Mouse (Mus musculus): ENCODE results near the gene Ebf1. TPM values are rescaled to one million over a fixed set of nuclear protein-coding genes. Genes with fewer than 3 reads are reported as not detected.

The Ebf1 gene
- polyA plus RNA-seq, 1 experiment from 2014 or later: 95.7 TPM

GRCm38 (mm10) chr11:44634552-44635193 lies 17.6 kb downstream of the Ebf1 start:
- H3K9ac ChIP-seq (replicated peaks): no peak overlapping the region
- ATAC-seq (ENCODE audit: insufficient number of reproducible peaks, insufficient read depth, low FRiP score, low TSS enrichment, low read depth): no peak
- peaks cover 6% of the 10 kb centered on the region for H3K4me1 ChIP-seq (replicated peaks)
- no peak overlapping the region for H3K27ac ChIP-seq
- no peak overlapping the region for H3K4me2 ChIP-seq
- H3K27me3 ChIP-seq: no peaks in the 10 kb centered on the region
- WGBS: 80% methylated on average over 6 of the region's 6 CpGs
- H3K36me3 ChIP-seq: peaks cover 77% of the 10 kb centered on the region
- H3K4me3 ChIP-seq (replicated peaks): no peak overlapping the region
- H3K9me3 ChIP-seq: no peaks in the 10 kb centered on the region

GRCm38 (mm10) chr11:44636241-44636640 lies 19.1 kb downstream of the Ebf1 start:
- ATAC-seq (ENCODE audit: insufficient number of reproducible peaks, insufficient read depth, low FRiP score, low TSS enrichment, low read depth): no peak
- H3K4me3 ChIP-seq (replicated peaks): no peak overlapping the region
- no peaks in the 10 kb centered on the region for H3K27me3 ChIP-seq

GRCm38 (mm10) chr11:44638193-44638754 lies 21.2 kb downstream of the Ebf1 start:
- Histone ChIP-seq H3K4me1 (replicated peaks) (peaks cover 3% of the 10 kb centered on the region; the same call in 1 of the 2 replicates), H3K4me2 (no peak overlapping the region), H3K9ac (replicated peaks) (no peak overlapping the region), H3K27ac (no peak overlapping the region), H3K9me3 (no peaks in the 10 kb centered on the region), H3K36me3 (peaks cover 70% of the 10 kb centered on the region), H3K4me3 (replicated peaks) (no peak overlapping the region), H3K27me3 (no peaks in the 10 kb centered on the region)
- WGBS: 22% methylated on average over 4 of the region's 4 CpGs
- ATAC-seq (ENCODE audit: insufficient number of reproducible peaks, insufficient read depth, low FRiP score, low TSS enrichment, low read depth): 0 out of 2 replicates have a peak, but pooled peaks have one; percentile 69

More at GRCm38 (mm10) chr11:44636241-44636640, 19.1 kb downstream of the Ebf1 start:
- Histone ChIP-seq H3K27ac (no peak overlapping the region), H3K4me2 (no peak overlapping the region), H3K36me3 (peaks cover 75% of the 10 kb centered on the region), H3K9ac (replicated peaks) (no peak overlapping the region), H3K9me3 (no peaks in the 10 kb centered on the region), H3K4me1 (replicated peaks) (peaks cover 6% of the 10 kb centered on the region)
- 74% methylated on average over 1 of the region's 1 CpGs for WGBS

GRCm38 (mm10) chr11:44641496-44641895 lies 24.4 kb downstream of the Ebf1 start:
- no peaks in the 10 kb centered on the region for H3K9me3 ChIP-seq
- no peak for ATAC-seq (ENCODE audit: insufficient number of reproducible peaks, insufficient read depth, low FRiP score, low TSS enrichment, low read depth)
- H3K4me1 ChIP-seq (replicated peaks): peaks cover 6% of the 10 kb centered on the region; the same call in 1 of the 2 replicates
- WGBS: 77% methylated on average over 2 of the region's 2 CpGs
- H3K4me3 ChIP-seq (replicated peaks): no peak overlapping the region
- H3K9ac ChIP-seq (replicated peaks): no peak overlapping the region
- no peak overlapping the region for H3K4me2 ChIP-seq
- H3K27ac ChIP-seq: no peak overlapping the region
- H3K36me3 ChIP-seq: peaks cover 54% of the 10 kb centered on the region
- H3K27me3 ChIP-seq: no peaks in the 10 kb centered on the region

GRCm38 (mm10) chr11:44654340-44655019 lies 37.4 kb downstream of the Ebf1 start:
- Histone ChIP-seq H3K36me3 (no peaks in the 10 kb centered on the region), H3K4me3 (replicated peaks) (no peak overlapping the region), H3K27ac (0 out of 2 replicates have a peak overlapping the region, but pooled peaks have one; percentile 31), H3K9me3 (no peaks in the 10 kb centered on the region), H3K4me1 (replicated peaks) (peaks cover 30% of the 10 kb centered on the region), H3K27me3 (no peaks in the 10 kb centered on the region), H3K9ac (replicated peaks) (no peak overlapping the region), H3K4me2 (no peak overlapping the region)
- 64% methylated on average over 8 of the region's 8 CpGs for WGBS
- ATAC-seq (ENCODE audit: insufficient number of reproducible peaks, insufficient read depth, low FRiP score, low TSS enrichment, low read depth): no peak

GRCm38 (mm10) chr11:44655468-44655867 lies 38.4 kb downstream of the Ebf1 start:
- 15% methylated on average over 5 of the region's 5 CpGs for WGBS
- no peak overlapping the region for H3K4me2 ChIP-seq
- no peak overlapping the region for H3K4me3 ChIP-seq (replicated peaks)
- H3K4me1 ChIP-seq (replicated peaks): peaks cover 30% of the 10 kb centered on the region
- 0 out of 2 replicates have a peak overlapping the region, but pooled peaks have one; percentile 12 for H3K27ac ChIP-seq
- no peak overlapping the region for H3K9ac ChIP-seq (replicated peaks)
- no peaks in the 10 kb centered on the region for H3K9me3 ChIP-seq
- ATAC-seq (ENCODE audit: insufficient number of reproducible peaks, insufficient read depth, low FRiP score, low TSS enrichment, low read depth): no peak
- H3K36me3 ChIP-seq: no peaks in the 10 kb centered on the region
- no peaks in the 10 kb centered on the region for H3K27me3 ChIP-seq

- H3K27me3 ChIP-seq: no peaks in the 10 kb centered on the region
- no peak for ATAC-seq (ENCODE audit: insufficient number of reproducible peaks, insufficient read depth, low FRiP score, low TSS enrichment, low read depth)
Observed at GRCm38 (mm10) chr11:44656916-44657315, 39.8 kb downstream of the Ebf1 start.

DNA sequence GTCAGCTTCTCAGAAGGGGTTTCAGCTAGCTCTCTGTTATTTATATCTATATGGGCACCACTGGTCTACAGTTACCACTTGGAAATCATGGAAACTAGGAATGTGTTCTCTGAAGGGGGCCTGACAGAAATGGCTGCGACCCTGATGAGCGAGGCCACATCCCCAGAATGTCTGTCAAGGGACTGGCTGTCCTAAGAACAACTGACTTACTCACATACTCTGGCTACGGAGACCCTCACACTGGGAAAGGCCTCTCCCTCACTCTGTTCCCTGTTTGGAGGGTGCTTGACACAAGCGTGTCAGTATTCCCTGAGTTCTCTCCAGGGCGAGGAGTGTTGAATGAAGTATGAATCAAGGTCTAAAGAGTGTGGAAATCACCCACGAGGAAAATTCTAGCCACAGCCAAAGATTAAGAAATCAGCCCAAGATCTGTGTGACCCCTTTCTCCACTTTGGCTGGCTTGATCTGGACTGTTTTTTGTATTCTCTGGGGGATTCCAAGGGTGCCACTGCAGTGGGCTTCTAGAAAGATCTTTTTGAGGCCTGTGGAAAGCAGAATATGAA lies 40.8 kb downstream of the Ebf1 start:
- H3K4me3 ChIP-seq (replicated peaks): no peak overlapping the region
- H3K9ac ChIP-seq (replicated peaks): no peak overlapping the region
- WGBS: 65% methylated on average over 6 of the region's 6 CpGs
- no peak overlapping the region for H3K4me2 ChIP-seq
- H3K27ac ChIP-seq: no peak overlapping the region
- no peaks in the 10 kb centered on the region for H3K9me3 ChIP-seq
- H3K4me1 ChIP-seq (replicated peaks): peaks cover 49% of the 10 kb centered on the region
- ATAC-seq (ENCODE audit: insufficient number of reproducible peaks, insufficient read depth, low FRiP score, low TSS enrichment, low read depth): no peak
- H3K36me3 ChIP-seq: no peaks in the 10 kb centered on the region
- H3K27me3 ChIP-seq: no peaks in the 10 kb centered on the region

More at GRCm38 (mm10) chr11:44656916-44657315, 39.8 kb downstream of the Ebf1 start:
- Histone ChIP-seq H3K36me3 (no peaks in the 10 kb centered on the region), H3K27ac (no peak overlapping the region), H3K4me3 (replicated peaks) (no peak overlapping the region), H3K9ac (replicated peaks) (no peak overlapping the region), H3K4me2 (no peak overlapping the region), H3K4me1 (replicated peaks) (peaks cover 40% of the 10 kb centered on the region), H3K9me3 (no peaks in the 10 kb centered on the region)

DNA sequence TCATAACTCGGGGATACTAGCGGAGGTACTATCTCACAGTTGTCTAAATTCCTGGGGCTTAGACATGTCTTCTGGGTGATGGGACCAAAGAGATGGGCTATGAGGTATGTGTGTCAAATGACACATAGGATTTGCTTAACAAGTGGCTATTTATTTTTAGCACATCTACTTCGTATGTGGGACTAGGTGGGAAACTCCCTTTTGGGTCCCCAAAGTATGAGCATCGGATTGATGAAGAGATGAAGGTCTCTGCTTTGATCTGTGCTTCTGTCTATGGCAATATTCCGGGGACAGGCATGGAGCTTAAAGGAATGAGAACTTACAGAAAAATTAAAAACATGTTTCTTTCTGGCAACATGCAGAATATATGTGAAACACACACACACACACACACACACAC lies 44.8 kb downstream of the Ebf1 start:
- Histone ChIP-seq H3K4me1 (replicated peaks) (peaks cover 61% of the 10 kb centered on the region), H3K27ac (no peak overlapping the region), H3K36me3 (no peaks in the 10 kb centered on the region), H3K4me3 (replicated peaks) (no peak overlapping the region), H3K4me2 (no peak overlapping the region), H3K9me3 (no peaks in the 10 kb centered on the region), H3K27me3 (no peaks in the 10 kb centered on the region), H3K9ac (replicated peaks) (no peak overlapping the region)
- no peak for ATAC-seq (ENCODE audit: insufficient number of reproducible peaks, insufficient read depth, low FRiP score, low TSS enrichment, low read depth)
- WGBS: 77% methylated on average over 5 of the region's 5 CpGs

GRCm38 (mm10) chr11:44663609-44664141 lies 46.6 kb downstream of the Ebf1 start:
- Histone ChIP-seq H3K4me1 (replicated peaks) (peaks cover 64% of the 10 kb centered on the region), H3K9ac (replicated peaks) (no peak overlapping the region), H3K4me2 (no peak overlapping the region)

GRCm38 (mm10) chr11:44665156-44665682 lies 48.1 kb downstream of the Ebf1 start:
- H3K4me1 ChIP-seq (replicated peaks): peaks cover 64% of the 10 kb centered on the region
- peak overlapping the region; percentile 44 for H3K9ac ChIP-seq (replicated peaks)
- peak; percentile 81 for ATAC-seq (ENCODE audit: insufficient number of reproducible peaks, insufficient read depth, low FRiP score, low TSS enrichment, low read depth)
- H3K9me3 ChIP-seq: no peaks in the 10 kb centered on the region
- H3K36me3 ChIP-seq: no peaks in the 10 kb centered on the region
- peak overlapping the region; percentile 57 for H3K4me2 ChIP-seq
- no peaks in the 10 kb centered on the region for H3K27me3 ChIP-seq
- H3K4me3 ChIP-seq (replicated peaks): peak overlapping the region; percentile 25
- under 1% methylated on average over 18 of the region's 18 CpGs for WGBS
- H3K27ac ChIP-seq: peak overlapping the region; percentile 85

More at GRCm38 (mm10) chr11:44663609-44664141, 46.6 kb downstream of the Ebf1 start:
- Histone ChIP-seq H3K27me3 (no peaks in the 10 kb centered on the region), H3K36me3 (no peaks in the 10 kb centered on the region), H3K4me3 (replicated peaks) (no peak overlapping the region), H3K27ac (peak overlapping the region; percentile 23; the same call in 1 of the 2 replicates), H3K9me3 (no peaks in the 10 kb centered on the region)
- no peak for ATAC-seq (ENCODE audit: insufficient number of reproducible peaks, insufficient read depth, low FRiP score, low TSS enrichment, low read depth)
- 38% methylated on average over 4 of the region's 4 CpGs for WGBS

Measured in limb, embryonic 12.5 days (tissue).